Mouse (Mus musculus): ENCODE results near the gene Gpr1. TPM values are rescaled to one million over a fixed set of nuclear protein-coding genes. Genes with fewer than 3 reads are reported as not detected.
"Not testable (repeated sequence)": the region's sequence is repeated elsewhere in the genome, so short reads cannot be mapped to it uniquely, and the experiment has no call there.

The Gpr1 gene
- total RNA-seq, 4 experiments from 2014 or later = 0.25 to 0.55 (median 0.40) TPM

GRCm38 (mm10) chr1:63225009-63225408, 10.7 kb upstream of the Gpr1 start:
- DNase-seq (ENCODE audit: low spot score) = no peak

GRCm38 (mm10) chr1:63219277-63219676, 4.9 kb upstream of the Gpr1 start:
- DNase-seq (ENCODE audit: low spot score) = no peak

- no peak for DNase-seq (ENCODE audit: low spot score)
These were observed 288 bp upstream of the Gpr1 start for GRCm38 (mm10) chr1:63214631-63215030.

- DNase-seq (ENCODE audit: low spot score) = no peak
These were observed 669 bp downstream of the Gpr1 start for GRCm38 (mm10) chr1:63213478-63214270.

GRCm38 (mm10) chr1:63209861-63210529, 4.3 kb downstream of the Gpr1 start:
- no peak for DNase-seq (ENCODE audit: low spot score)

GRCm38 (mm10) chr1:63207607-63208006, 6.7 kb downstream of the Gpr1 start:
- no peak for DNase-seq (ENCODE audit: low spot score)

GRCm38 (mm10) chr1:63204660-63205394, 9.5 kb downstream of the Gpr1 start:
- no peak for DNase-seq (ENCODE audit: low spot score)

GRCm38 (mm10) chr1:63203950-63204659, 10.2 kb downstream of the Gpr1 start:
- no peak for DNase-seq (ENCODE audit: low spot score)

GRCm38 (mm10) chr1:63203471-63203870, 10.9 kb downstream of the Gpr1 start:
- DNase-seq (ENCODE audit: low spot score) = no peak

GRCm38 (mm10) chr1:63201672-63202071, 12.7 kb downstream of the Gpr1 start:
- no peak for DNase-seq (ENCODE audit: low spot score)

- no peak for DNase-seq (ENCODE audit: low spot score)
These were observed 14.0 kb downstream of the Gpr1 start for GRCm38 (mm10) chr1:63200322-63200721.

GRCm38 (mm10) chr1:63199387-63199786, 15.0 kb downstream of the Gpr1 start:
- no peak for DNase-seq (ENCODE audit: low spot score)

GRCm38 (mm10) chr1:63195848-63196512, 18.4 kb downstream of the Gpr1 start:
- no peak for DNase-seq (ENCODE audit: low spot score)

GRCm38 (mm10) chr1:63192306-63193065, 21.9 kb downstream of the Gpr1 start:
- DNase-seq (ENCODE audit: low spot score) = no peak

- no peak for DNase-seq (ENCODE audit: low spot score)
These were observed 23.5 kb downstream of the Gpr1 start for GRCm38 (mm10) chr1:63190851-63191250.

GRCm38 (mm10) chr1:63188536-63188935, 25.8 kb downstream of the Gpr1 start:
- no peak for DNase-seq (ENCODE audit: low spot score)

- not testable (repeated sequence) for DNase-seq (ENCODE audit: low spot score)
These were observed 28.9 kb downstream of the Gpr1 start for GRCm38 (mm10) chr1:63185430-63185829.

GRCm38 (mm10) chr1:63182636-63183270, 31.6 kb downstream of the Gpr1 start:
- DNase-seq (ENCODE audit: low spot score) = peak; percentile 49

GRCm38 (mm10) chr1:63182212-63182611, 32.1 kb downstream of the Gpr1 start:
- peak; percentile 62 for DNase-seq (ENCODE audit: low spot score)

- no peak for DNase-seq (ENCODE audit: low spot score)
These were observed 32.9 kb downstream of the Gpr1 start for GRCm38 (mm10) chr1:63181480-63181879.

All from heart, adult 8-10 months (tissue).